Mouse (Mus musculus): Measurements from ENCODE around the gene Cd248. TPM values are rescaled to one million over a fixed set of nuclear protein-coding genes. Genes with fewer than 3 reads are reported as not detected.
A peak's percentile ranks its signal among the peaks of the same experiment; 100 is the strongest.

Gene Cd248
- total and polyA plus RNA-seq, 2 experiments from 2014 or later = 16.3 to 20.8 TPM

- Histone ChIP-seq H3K36me3 (ENCODE audit: insufficient read depth) (peaks cover 45% of the 10 kb centered on the region), H3K4me2 (ENCODE audit: low read depth) (no peak overlapping the region), H3K9me3 (ENCODE audit: low read length) (no peaks in the 10 kb centered on the region), H3K4me3 (ENCODE audit: low read depth, low read length) (no peak overlapping the region), H3K4me1 (ENCODE audit: insufficient read depth) (peaks cover 7% of the 10 kb centered on the region; the same call in 1 of the 2 replicates), H3K9ac (no peak overlapping the region), H3K27me3 (ENCODE audit: insufficient read depth, low read length) (no peaks in the 10 kb centered on the region), H3K27ac (ENCODE audit: low read depth, low read length) (no peak overlapping the region)
- TF ChIP-seq CTCF (IDR thresholded peaks at IDR 0.05; ENCODE audit: low read depth) = peak; percentile 10; the same call in 1 of the 2 replicates
- DNase-seq (no peak), ATAC-seq (no peak)
- 81% methylated on average over 14 of the region's 14 CpGs for WGBS
Measured at GRCm38 (mm10) chr19:5048138-5049056, 19.5 kb upstream of the Cd248 start.

- ATAC-seq = no peak
- WGBS = 80% methylated on average over 6 of the region's 6 CpGs
- Histone ChIP-seq H3K4me3 (ENCODE audit: low read depth, low read length) (no peak overlapping the region), H3K27ac (ENCODE audit: low read depth, low read length) (peak overlapping the region; percentile 47; the same call in 1 of the 2 replicates), H3K27me3 (ENCODE audit: insufficient read depth, low read length) (no peaks in the 10 kb centered on the region), H3K36me3 (ENCODE audit: insufficient read depth) (peaks cover 39% of the 10 kb centered on the region), H3K4me1 (ENCODE audit: insufficient read depth) (peaks cover 7% of the 10 kb centered on the region; the same call in 1 of the 2 replicates), H3K9me3 (ENCODE audit: low read length) (no peaks in the 10 kb centered on the region), H3K4me2 (ENCODE audit: low read depth) (no peak overlapping the region), H3K9ac (no peak overlapping the region)
- DNase-seq = no peak
- no peak for TF ChIP-seq CTCF (IDR thresholded peaks at IDR 0.05; ENCODE audit: low read depth)
Measured at GRCm38 (mm10) chr19:5049325-5049724, 18.6 kb upstream of the Cd248 start.

- TF ChIP-seq CTCF (IDR thresholded peaks at IDR 0.05; ENCODE audit: low read depth) = peak; percentile 62
- Histone ChIP-seq H3K36me3 (ENCODE audit: insufficient read depth) (peaks cover 39% of the 10 kb centered on the region), H3K27me3 (ENCODE audit: insufficient read depth, low read length) (no peaks in the 10 kb centered on the region), H3K4me2 (ENCODE audit: low read depth) (peak within 1 kb of the TSS; percentile 15; the same call in 1 of the 2 replicates), H3K9me3 (ENCODE audit: low read length) (no peaks in the 10 kb centered on the region), H3K4me1 (ENCODE audit: insufficient read depth) (peaks cover 7% of the 10 kb centered on the region; the same call in 1 of the 2 replicates), H3K4me3 (ENCODE audit: low read depth, low read length) (no peak within 1 kb of the TSS), H3K27ac (ENCODE audit: low read depth, low read length) (peak within 1 kb of the TSS; percentile 47), H3K9ac (no peak within 1 kb of the TSS)
- WGBS = 18% methylated on average over 13 of the region's 14 CpGs
- ATAC-seq (peak; percentile 93), DNase-seq (peak; percentile 82)
Measured at GRCm38 (mm10) chr19:5050047-5050905, 17.6 kb upstream of the Cd248 start, which contains the start of gene Rin1. Rin1 (plus strand) TSS chr19:5050481.

DNA sequence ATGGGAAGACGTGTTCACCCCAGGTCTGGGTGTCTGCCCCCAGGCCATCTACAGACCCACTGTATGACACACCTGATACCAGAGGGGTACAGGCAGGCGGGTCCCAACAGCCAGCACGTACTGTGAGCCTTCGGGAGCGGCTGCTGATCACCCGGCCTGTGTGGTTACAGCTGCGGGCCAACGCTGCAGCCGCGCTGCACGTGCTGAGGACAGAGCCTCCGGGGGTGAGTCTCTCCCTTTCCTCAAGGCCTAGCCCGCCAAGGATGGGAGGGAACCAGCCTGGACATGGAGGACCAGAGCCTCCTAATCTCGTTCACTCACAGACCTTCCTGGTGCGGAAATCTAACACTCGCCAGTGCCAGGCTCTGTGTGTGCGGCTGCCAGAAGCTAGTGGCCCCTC is 16.8 kb upstream of the Cd248 start:
- Histone ChIP-seq H3K9me3 (ENCODE audit: low read length) (no peaks in the 10 kb centered on the region), H3K36me3 (ENCODE audit: insufficient read depth) (peaks cover 34% of the 10 kb centered on the region), H3K27me3 (ENCODE audit: insufficient read depth, low read length) (no peaks in the 10 kb centered on the region), H3K9ac (no peak overlapping the region), H3K4me3 (ENCODE audit: low read depth, low read length) (no peak overlapping the region), H3K4me1 (ENCODE audit: insufficient read depth) (peaks cover 7% of the 10 kb centered on the region; the same call in 1 of the 2 replicates), H3K27ac (ENCODE audit: low read depth, low read length) (no peak overlapping the region), H3K4me2 (ENCODE audit: low read depth) (0 out of 2 replicates have a peak overlapping the region, but pooled peaks have one; percentile 1)
- no peak for TF ChIP-seq CTCF (IDR thresholded peaks at IDR 0.05; ENCODE audit: low read depth)
- 14% methylated on average over 17 of the region's 17 CpGs for WGBS
- DNase-seq (no peak), ATAC-seq (no peak)

DNA sequence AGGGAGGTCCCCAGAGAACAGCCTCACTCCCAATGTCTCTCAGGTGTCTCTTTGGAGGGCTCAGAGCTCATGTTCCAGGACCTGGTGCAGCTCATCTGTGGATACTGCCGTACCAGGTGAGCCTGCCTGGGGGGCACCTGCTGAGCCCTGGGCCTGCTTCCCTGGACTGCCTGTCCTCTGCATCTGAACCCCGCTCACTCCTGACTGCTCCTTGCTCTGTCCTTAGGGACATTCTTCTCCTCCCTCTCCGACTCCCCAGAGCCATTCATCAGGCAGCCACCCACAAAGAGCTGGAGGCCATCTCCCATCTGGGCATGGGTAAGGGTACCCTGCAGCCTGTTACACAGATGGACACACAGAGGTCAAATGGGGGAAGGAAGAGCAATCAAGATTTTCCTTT is 16.4 kb upstream of the Cd248 start:
- WGBS = 39% methylated on average over 3 of the region's 3 CpGs
- TF ChIP-seq CTCF (IDR thresholded peaks at IDR 0.05; ENCODE audit: low read depth) = no peak
- Histone ChIP-seq H3K36me3 (ENCODE audit: insufficient read depth) (peaks cover 29% of the 10 kb centered on the region), H3K4me3 (ENCODE audit: low read depth, low read length) (no peak overlapping the region), H3K9me3 (ENCODE audit: low read length) (no peaks in the 10 kb centered on the region), H3K27me3 (ENCODE audit: insufficient read depth, low read length) (no peaks in the 10 kb centered on the region), H3K27ac (ENCODE audit: low read depth, low read length) (no peak overlapping the region), H3K4me2 (ENCODE audit: low read depth) (no peak overlapping the region), H3K9ac (no peak overlapping the region), H3K4me1 (ENCODE audit: insufficient read depth) (peaks cover 7% of the 10 kb centered on the region; the same call in 1 of the 2 replicates)
- ATAC-seq = no peak
- DNase-seq = no peak

DNA sequence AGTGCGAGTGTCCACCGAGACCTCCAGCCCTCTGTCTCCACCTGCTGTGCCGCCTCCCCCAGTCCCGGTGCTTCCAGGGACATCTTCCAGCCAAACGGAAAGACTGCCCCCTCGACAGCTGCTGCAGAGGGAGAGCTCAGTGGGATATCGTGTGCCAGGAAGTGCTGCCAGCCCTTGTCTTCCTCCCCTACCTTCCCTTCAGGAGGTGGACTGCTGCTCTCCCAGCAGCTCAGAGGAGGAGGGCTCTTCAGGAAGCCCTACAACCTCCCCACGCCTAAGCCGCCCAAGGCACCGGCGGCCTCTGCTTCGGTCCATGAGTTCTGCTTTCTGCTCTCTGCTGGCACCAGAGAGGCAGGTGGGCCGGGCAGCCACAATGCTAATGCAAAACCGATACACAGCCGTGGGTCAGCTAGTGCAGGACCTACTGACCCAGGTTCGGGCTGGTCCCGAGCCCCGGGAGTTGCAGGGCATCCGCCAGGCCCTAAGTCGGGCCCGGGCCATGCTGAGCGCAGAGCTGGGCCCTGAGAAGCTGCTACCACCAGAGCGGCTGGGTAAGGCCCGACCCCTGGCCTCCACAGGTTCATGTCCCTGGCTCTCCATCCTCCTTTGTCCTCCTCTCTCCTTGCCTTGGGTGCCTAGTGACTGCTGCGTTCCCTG is 15.6 kb upstream of the Cd248 start:
- ATAC-seq = no peak

More for the DNA sequence above, 15.6 kb upstream of the Cd248 start:
- Histone ChIP-seq H3K4me3 (ENCODE audit: low read depth, low read length) (no peak overlapping the region), H3K9me3 (ENCODE audit: low read length) (no peaks in the 10 kb centered on the region), H3K27ac (ENCODE audit: low read depth, low read length) (no peak overlapping the region), H3K4me2 (ENCODE audit: low read depth) (no peak overlapping the region), H3K9ac (no peak overlapping the region), H3K4me1 (ENCODE audit: insufficient read depth) (peaks cover 7% of the 10 kb centered on the region; the same call in 1 of the 2 replicates), H3K36me3 (ENCODE audit: insufficient read depth) (peaks cover 22% of the 10 kb centered on the region), H3K27me3 (ENCODE audit: insufficient read depth, low read length) (no peaks in the 10 kb centered on the region)
- 42% methylated on average over 25 of the region's 25 CpGs for WGBS
- no peak for DNase-seq
- TF ChIP-seq CTCF (IDR thresholded peaks at IDR 0.05; ENCODE audit: low read depth) = no peak

Data from forebrain, postnatal 0 days (tissue).